Mouse (Mus musculus): ENCODE measurements around the gene Cc2d2b.

DNA sequence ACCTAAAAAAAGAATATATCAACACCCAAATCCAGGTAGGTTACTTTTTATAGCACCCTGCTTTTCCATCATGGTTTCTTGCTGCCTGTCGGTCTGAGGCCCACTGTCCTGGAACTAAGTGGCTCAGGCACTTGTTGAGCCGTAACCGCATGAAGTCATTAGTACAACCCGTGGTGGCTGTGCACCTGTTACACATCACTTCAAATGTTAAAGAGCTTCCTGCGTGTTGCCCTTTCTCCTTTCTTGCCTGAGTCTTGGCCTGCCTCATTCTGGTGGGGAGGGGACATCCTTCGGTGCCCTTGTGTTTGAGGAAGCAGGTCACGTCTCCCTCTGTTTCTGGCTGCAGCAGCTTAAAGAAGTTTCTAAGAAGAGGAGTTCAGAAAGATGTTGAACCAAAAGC, 61.3 kb downstream of the Cc2d2b start:
- TF ChIP-seq CTCF (IDR thresholded peaks at IDR 0.05; ENCODE audit: low read depth) (no peak), EP300 (optimal IDR thresholded peaks at IDR 0.05) (no peak)
